Mouse (Mus musculus) intestine, embryonic 16.5 days (tissue): ENCODE measurements around the gene Pabpn1l. TPM values are rescaled to one million over a fixed set of nuclear protein-coding genes. Genes with fewer than 3 reads are reported as not detected.

ENCODE experiments used
- ATAC-seq: fragments of 200-750 bp; cut with Nextera tagmentation; 2 replicates; pipeline ENCODE4 v1.8.0; 2017; ENCODE audit warnings: moderate TSS enrichment, moderate library complexity
- H3K27ac ChIP-seq: fragments of 300-500 bp; sonication (generic); 2 replicates; pipeline ENCODE4 v1.5.1; 2014; ENCODE audit warnings: mild to moderate bottlenecking, low read length
- H3K27me3 ChIP-seq: fragments of 300-500 bp; sonication (generic); replicated peaks from 2 replicates; pipeline ENCODE4 v1.6.1; 2014; ENCODE audit warnings: low read length, control low read depth, mixed read lengths; ENCODE audit not compliant: control insufficient read depth, insufficient read depth
- H3K36me3 ChIP-seq: fragments of 300-500 bp; sonication (generic); 2 replicates; pipeline ENCODE4 v1.6.1; 2014; ENCODE audit warnings: low read length, control low read depth; ENCODE audit not compliant: control insufficient read depth, insufficient read depth
- H3K4me1 ChIP-seq: fragments of 300-500 bp; sonication (generic); 2 replicates; pipeline ENCODE4 v1.6.1; 2014; ENCODE audit warnings: low read length, control low read depth, mixed read lengths; ENCODE audit not compliant: control insufficient read depth, insufficient read depth
- H3K4me2 ChIP-seq: fragments of 300-500 bp; sonication (generic); 2 replicates; pipeline ENCODE4 v1.6.1; 2014; ENCODE audit warnings: low read depth, low read length, control low read depth
- H3K4me3 ChIP-seq: fragments of 300-500 bp; sonication (generic); 2 replicates; pipeline ENCODE4 v1.5.1; 2014; ENCODE audit warnings: mild to moderate bottlenecking, low read length
- H3K9ac ChIP-seq: fragments of 300-500 bp; sonication (generic); 2 replicates; pipeline ENCODE4 v1.6.1; 2014; ENCODE audit warnings: low read depth, low read length
- H3K9me3 ChIP-seq: fragments of 300-500 bp; sonication (generic); 2 replicates; pipeline ENCODE4 v1.6.1; 2016; ENCODE audit warnings: low read length, control low read depth; ENCODE audit not compliant: control insufficient read depth
- WGBS: fragments of 180-500 bp; shearing (Covaris S2); extraction: QIAGEN DNeasy Blood & Tissue Kit; methylation state at CpG from one replicate; pipeline ENCODE4 v1.1.7; 2014; 5-methylcytosine and 5-hydroxymethylcytosine counted together
- polyA plus RNA-seq: library from polyadenylated mRNA; unstranded; fragments of >200 nt; fragmentation: Nextera tagmentation; extraction: Ambion mirVana; gene quantifications from 2 replicates; pipeline ENCODE4 v1.2.1, GENCODE M21; 2015

Pabpn1l gene
- polyA plus RNA-seq, 1 experiment from 2014 or later: not detected

- no peak overlapping the region for H3K4me3 ChIP-seq
Observed at GRCm38 (mm10) chr8:122593240-122593639, 29.3 kb downstream of the Pabpn1l start.

GRCm38 (mm10) chr8:122586749-122587148, 35.8 kb downstream of the Pabpn1l start:
- H3K4me2 ChIP-seq: peak overlapping the region; percentile 19; the same call in 1 of the 2 replicates
- H3K9ac ChIP-seq: peak overlapping the region; percentile 31; the same call in 1 of the 2 replicates
- H3K36me3 ChIP-seq: no peaks in the 10 kb centered on the region
- H3K4me3 ChIP-seq: no peak overlapping the region
- H3K27ac ChIP-seq: peak overlapping the region; percentile 95
- no peaks in the 10 kb centered on the region for H3K9me3 ChIP-seq
- H3K4me1 ChIP-seq: peaks cover 23% of the 10 kb centered on the region
- WGBS: 57% methylated on average over 10 of the region's 10 CpGs
- peak; percentile 55 for ATAC-seq
- no peaks in the 10 kb centered on the region for H3K27me3 ChIP-seq

More at GRCm38 (mm10) chr8:122593240-122593639, 29.3 kb downstream of the Pabpn1l start:
- Histone ChIP-seq H3K27ac (no peak overlapping the region), H3K27me3 (no peaks in the 10 kb centered on the region), H3K9me3 (no peaks in the 10 kb centered on the region), H3K4me2 (no peak overlapping the region), H3K36me3 (no peaks in the 10 kb centered on the region), H3K9ac (no peak overlapping the region), H3K4me1 (no peaks in the 10 kb centered on the region)
- no peak for ATAC-seq
- WGBS: 64% methylated on average over 12 of the region's 12 CpGs

DNA sequence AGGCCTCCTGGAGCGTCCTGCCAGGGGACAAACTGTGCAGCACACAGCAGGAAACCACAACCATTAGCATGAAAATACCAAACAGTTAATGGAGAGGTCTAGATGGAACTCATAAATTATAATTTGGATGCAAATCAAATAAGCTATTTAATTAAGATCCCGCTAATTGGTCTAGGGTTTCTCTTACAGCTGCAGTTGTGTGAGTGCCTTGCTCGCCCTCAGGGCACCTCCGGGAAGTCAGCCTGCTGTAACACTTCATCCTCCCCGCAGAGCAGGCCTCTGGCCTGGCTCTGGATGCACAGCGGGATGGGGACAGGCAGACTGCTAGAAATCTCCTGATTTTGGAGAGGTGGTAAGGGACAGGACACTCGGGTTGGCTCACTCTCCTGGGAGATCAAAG, 36.4 kb downstream of the Pabpn1l start:
- Histone ChIP-seq H3K4me3 (no peak overlapping the region), H3K9ac (peak overlapping the region; percentile 59; the same call in 1 of the 2 replicates), H3K4me2 (0 out of 2 replicates have a peak overlapping the region, but pooled peaks have one; percentile 26), H3K27ac (peak overlapping the region; percentile 95), H3K9me3 (no peaks in the 10 kb centered on the region), H3K36me3 (no peaks in the 10 kb centered on the region), H3K27me3 (no peaks in the 10 kb centered on the region), H3K4me1 (peaks cover 23% of the 10 kb centered on the region)
- 63% methylated on average over 7 of the region's 7 CpGs for WGBS
- no peak for ATAC-seq

DNA sequence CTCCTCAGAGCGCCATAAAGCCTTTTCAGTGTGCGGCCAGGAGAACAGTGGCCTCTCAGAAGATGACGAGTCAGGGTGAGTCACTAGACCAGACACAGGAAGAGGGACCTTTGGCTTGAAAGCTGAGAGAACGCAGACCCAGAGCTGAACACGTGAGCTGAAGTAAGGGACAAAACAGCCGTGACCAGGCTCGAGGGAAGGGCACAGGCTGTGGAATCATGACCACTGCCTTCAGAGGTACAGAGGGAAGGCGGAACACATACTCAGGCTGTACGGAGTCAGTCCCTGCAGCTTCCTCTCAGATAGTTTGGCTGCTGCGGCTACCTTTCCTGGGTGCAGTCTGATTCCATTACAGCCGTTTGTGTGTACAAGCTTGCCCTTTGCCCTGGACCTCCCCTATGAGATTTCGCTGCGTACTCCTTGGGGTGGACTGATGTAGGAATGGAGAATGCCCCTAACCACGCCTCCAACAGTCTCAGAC, 37.1 kb downstream of the Pabpn1l start:
- peak; percentile 77 for ATAC-seq
- Histone ChIP-seq H3K27ac (peak overlapping the region; percentile 95), H3K9me3 (no peaks in the 10 kb centered on the region), H3K27me3 (no peaks in the 10 kb centered on the region), H3K36me3 (no peaks in the 10 kb centered on the region), H3K4me1 (peaks cover 23% of the 10 kb centered on the region), H3K4me2 (peak overlapping the region; percentile 26; the same call in 1 of the 2 replicates), H3K4me3 (0 out of 2 replicates have a peak overlapping the region, but pooled peaks have one; percentile 9), H3K9ac (peak overlapping the region; percentile 59)
- 33% methylated on average over 14 of the region's 14 CpGs for WGBS

GRCm38 (mm10) chr8:122584981-122585380, 37.6 kb downstream of the Pabpn1l start:
- H3K4me3 ChIP-seq: no peak overlapping the region
- 82% methylated on average over 9 of the region's 9 CpGs for WGBS
- H3K9me3 ChIP-seq: no peaks in the 10 kb centered on the region
- H3K27ac ChIP-seq: peak overlapping the region; percentile 95
- H3K4me2 ChIP-seq: peak overlapping the region; percentile 26; the same call in 1 of the 2 replicates
- H3K9ac ChIP-seq: peak overlapping the region; percentile 59
- H3K36me3 ChIP-seq: no peaks in the 10 kb centered on the region
- no peaks in the 10 kb centered on the region for H3K27me3 ChIP-seq
- H3K4me1 ChIP-seq: peaks cover 24% of the 10 kb centered on the region
- 0 out of 2 replicates have a peak, but pooled peaks have one; percentile 0 for ATAC-seq

DNA sequence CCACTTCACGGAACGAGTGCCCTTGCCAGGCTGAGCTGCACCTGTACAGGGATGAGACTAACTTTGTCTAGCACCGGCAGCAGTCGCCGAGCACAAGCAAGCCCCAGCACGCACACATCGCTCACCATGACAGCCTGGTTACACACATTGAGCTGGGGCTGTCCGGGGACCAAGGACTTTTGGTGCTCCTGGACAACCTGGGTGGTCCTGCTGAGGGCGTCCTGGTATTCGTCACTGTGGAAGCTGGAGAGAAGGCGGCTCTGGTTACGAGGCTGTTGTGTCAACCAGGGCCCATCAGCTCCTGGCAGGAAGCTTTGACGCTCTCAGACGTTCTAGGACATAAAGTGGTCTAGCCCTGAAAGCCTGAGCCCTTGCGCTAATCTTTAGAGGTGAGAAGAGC, 41.6 kb downstream of the Pabpn1l start:
- Histone ChIP-seq H3K27ac (no peak overlapping the region), H3K4me2 (no peak overlapping the region), H3K9ac (no peak overlapping the region), H3K4me1 (peaks cover 27% of the 10 kb centered on the region), H3K36me3 (no peaks in the 10 kb centered on the region), H3K27me3 (no peaks in the 10 kb centered on the region), H3K4me3 (no peak overlapping the region), H3K9me3 (no peaks in the 10 kb centered on the region)
- no peak for ATAC-seq
- WGBS: 47% methylated on average over 14 of the region's 15 CpGs

GRCm38 (mm10) chr8:122579196-122579595, 43.3 kb downstream of the Pabpn1l start:
- Histone ChIP-seq H3K36me3 (no peaks in the 10 kb centered on the region), H3K27ac (no peak overlapping the region), H3K9ac (peak overlapping the region; percentile 17; the same call in 1 of the 2 replicates), H3K4me3 (no peak overlapping the region), H3K9me3 (no peaks in the 10 kb centered on the region), H3K4me1 (peaks cover 28% of the 10 kb centered on the region), H3K27me3 (no peaks in the 10 kb centered on the region), H3K4me2 (no peak overlapping the region)
- 38% methylated on average over 7 of the region's 7 CpGs for WGBS
- ATAC-seq: no peak

DNA sequence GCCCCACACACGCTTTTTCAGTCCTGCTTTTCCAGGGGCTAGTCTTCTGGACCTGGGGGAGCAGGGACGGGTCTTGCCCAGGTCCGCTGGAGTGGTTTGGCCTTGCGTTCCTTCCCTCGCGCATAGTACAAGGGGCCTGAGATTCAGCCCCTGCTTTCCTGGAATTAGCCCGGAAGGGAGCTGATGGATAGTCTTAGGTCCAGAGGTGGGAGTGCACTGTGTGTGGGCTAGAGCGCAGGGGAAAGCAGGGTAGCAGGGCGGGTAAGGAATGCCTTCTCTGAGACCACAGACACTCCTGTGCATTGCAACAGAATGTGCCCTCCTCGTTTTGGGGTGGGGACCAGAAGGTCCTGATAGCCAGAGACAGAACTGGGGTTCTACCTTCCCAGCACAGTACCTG, 45.4 kb downstream of the Pabpn1l start:
- peaks cover under 1% of the 10 kb centered on the region; the same call in 1 of the 2 replicates for H3K36me3 ChIP-seq
- peak overlapping the region; percentile 71 for H3K4me3 ChIP-seq
- ATAC-seq: peak; percentile 5
- peaks cover 34% of the 10 kb centered on the region for H3K4me1 ChIP-seq
- H3K9me3 ChIP-seq: no peaks in the 10 kb centered on the region
- H3K27ac ChIP-seq: peak overlapping the region; percentile 59
- no peaks in the 10 kb centered on the region for H3K27me3 ChIP-seq
- peak overlapping the region; percentile 90 for H3K9ac ChIP-seq
- WGBS: 25% methylated on average over 10 of the region's 10 CpGs
- H3K4me2 ChIP-seq: peak overlapping the region; percentile 50

DNA sequence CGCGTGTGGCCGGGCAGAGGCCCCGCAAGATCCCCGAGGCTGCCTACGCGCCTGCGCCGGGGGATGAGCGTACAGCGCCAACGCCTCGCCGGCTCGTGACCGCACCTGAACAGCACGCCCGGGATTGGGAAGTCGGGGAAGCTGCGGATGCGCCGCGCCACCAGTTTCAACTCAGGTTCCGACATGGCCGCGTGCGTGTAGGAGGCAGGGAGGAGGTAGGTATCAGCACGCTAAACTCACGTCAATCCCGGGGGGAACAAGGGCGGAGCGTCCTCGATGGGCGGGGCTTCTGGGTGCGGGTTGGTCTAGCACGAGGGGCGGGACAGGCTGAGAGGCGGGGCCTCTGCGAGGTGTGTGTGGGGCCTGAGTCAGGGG, 45.9 kb downstream of the Pabpn1l start, which contains the start of gene Aprt:
Gene Aprt (minus strand): TSS at position 262 of the 375 bp plus-strand sequence.
- Histone ChIP-seq H3K27ac (peak within 1 kb of the TSS; percentile 94), H3K4me2 (peak within 1 kb of the TSS; percentile 50), H3K27me3 (no peaks in the 10 kb centered on the region), H3K4me1 (peaks cover 39% of the 10 kb centered on the region), H3K9ac (peak within 1 kb of the TSS; percentile 90), H3K36me3 (peaks cover 5% of the 10 kb centered on the region; the same call in 1 of the 2 replicates), H3K4me3 (peak within 1 kb of the TSS; percentile 71), H3K9me3 (no peaks in the 10 kb centered on the region)
- ATAC-seq: peak; percentile 84
- under 1% methylated on average over 39 of the region's 39 CpGs for WGBS
